8 mouse cellular contexts compared by ENCODE assay signal in genomic region chr3:153905251-153906135, GRCm38 (mm10). TPM values are rescaled to one million over a fixed set of nuclear protein-coding genes. Genes with fewer than 3 reads are reported as not detected.
DNase-seq lines count a peak whose midpoint lies in the region; ATAC-seq lines count a peak whose summit lies in the region.

No protein-coding gene starts in this region.

- H3K4me2 ChIP-seq in heart, embryonic 11.5 days = no peak overlapping the region
- no peak overlapping the region for H3K4me2 ChIP-seq in neural tube, embryonic 12.5 days (replicated peaks)

- no peaks in the 10 kb centered on the region for H3K9me3 ChIP-seq in heart, embryonic 11.5 days (replicated peaks; ENCODE audit: control insufficient read depth, low read length)
- no peaks in the 10 kb centered on the region for H3K9me3 ChIP-seq in neural tube, embryonic 12.5 days

- peaks cover 54% of the 10 kb centered on the region for H3K36me3 ChIP-seq in heart, embryonic 11.5 days (ENCODE audit: control insufficient read depth, insufficient read depth, low read length)
- H3K36me3 ChIP-seq in neural tube, embryonic 12.5 days = peaks cover 62% of the 10 kb centered on the region

- H3K27ac ChIP-seq in heart, embryonic 11.5 days (ENCODE audit: low read depth, low read length) = no peak overlapping the region
- H3K27ac ChIP-seq in neural tube, embryonic 12.5 days = no peak overlapping the region

- no peak for DNase-seq in heart, adult 18-20 months
- peak; percentile 98 for DNase-seq in ZHBTc4 (ENCODE audit: low read depth, low spot score)
- DNase-seq in kidney, postnatal 10 days = peak; percentile 28
- no peak for DNase-seq in layer of hippocampus, postnatal 10 days (ENCODE audit: low spot score in 2 of 2)
- no peak for DNase-seq in urinary bladder, postnatal 14 days (ENCODE audit: low spot score)
- no peak for DNase-seq in cerebellum, adult 11-12 months

- H3K4me3 ChIP-seq in heart, embryonic 11.5 days (ENCODE audit: low read depth, low read length) = no peak overlapping the region
- no peak overlapping the region for H3K4me3 ChIP-seq in neural tube, embryonic 12.5 days

- no peaks in the 10 kb centered on the region for H3K27me3 ChIP-seq in heart, embryonic 11.5 days (ENCODE audit: control insufficient read depth, insufficient read depth, low read length)
- no peaks in the 10 kb centered on the region for H3K27me3 ChIP-seq in neural tube, embryonic 12.5 days (replicated peaks)

- no peak overlapping the region for H3K9ac ChIP-seq in heart, embryonic 11.5 days (ENCODE audit: low read depth, low read length)
- no peak overlapping the region for H3K9ac ChIP-seq in neural tube, embryonic 12.5 days

- peaks cover 29% of the 10 kb centered on the region for H3K4me1 ChIP-seq in heart, embryonic 11.5 days (ENCODE audit: control insufficient read depth, insufficient read depth, low read length)
- peaks cover 14% of the 10 kb centered on the region for H3K4me1 ChIP-seq in neural tube, embryonic 12.5 days

- ATAC-seq in heart, embryonic 11.5 days (replicated peaks; ENCODE audit: insufficient number of reproducible peaks, low FRiP score, low TSS enrichment) = peak; percentile 48; the same call in 1 of the 2 replicates
- peak; percentile 43; the same call in 1 of the 2 replicates for ATAC-seq in neural tube, embryonic 12.5 days (ENCODE audit: low FRiP score, low read depth)

- WGBS in heart, embryonic 11.5 days (ENCODE audit: insufficient replicate concordance) = 79% methylated on average over 49 of the region's 49 CpGs
- 82% methylated on average over 49 of the region's 49 CpGs for WGBS in neural tube, embryonic 12.5 days

RNA-seq across cellular contexts. Expression of gene Msh4, which starts 0.4 kb away (rescaled TPM):
- polyA plus RNA-seq in heart, embryonic 11.5 days (2014; fragmentation: Nextera tagmentation; extraction: Ambion mirVana) = 0.09 TPM in 1 of 2 replicates, not detected in the other
- under 1 TPM in 1 of 2 experiments, not detected in 1; 0.08 TPM for total RNA-seq in heart, adult 18-20 months (2021)
- 0.11 and 0.14 TPM in 2 replicates for polyA plus RNA-seq in neural tube, embryonic 12.5 days (2016; fragmentation: Nextera tagmentation; extraction: Ambion mirVana)
- total RNA-seq in layer of hippocampus, postnatal 10 days (2021) = under 1 TPM; 0.59 to 0.71 TPM

RNA-seq across cellular contexts. Expression of gene Rabggtb, which starts 7.3 kb away (rescaled TPM):
- polyA plus RNA-seq in heart, embryonic 11.5 days (2014; fragmentation: Nextera tagmentation; extraction: Ambion mirVana) = 53.4 and 59.1 TPM in 2 replicates
- 10 to 100 TPM; 91.9 to 99.4 TPM for total RNA-seq in heart, adult 18-20 months (2021)
- polyA plus RNA-seq in neural tube, embryonic 12.5 days (2016; fragmentation: Nextera tagmentation; extraction: Ambion mirVana) = 36.8 and 38.4 TPM in 2 replicates
- 10 to 100 TPM; 73.5 to 80.8 TPM for total RNA-seq in layer of hippocampus, postnatal 10 days (2021)

RNA-seq across cellular contexts. Expression of gene Acadm, which starts 38.9 kb away (rescaled TPM):
- polyA plus RNA-seq in heart, embryonic 11.5 days (2014; fragmentation: Nextera tagmentation; extraction: Ambion mirVana) = 160 and 165 TPM in 2 replicates
- total RNA-seq in heart, adult 18-20 months (2021) = 1,000 to 10,000 TPM; 1,411 to 1,781 TPM
- polyA plus RNA-seq in neural tube, embryonic 12.5 days (2016; fragmentation: Nextera tagmentation; extraction: Ambion mirVana) = 50.7 and 56.7 TPM in 2 replicates
- 10 to 100 TPM; 43.8 to 58.1 TPM for total RNA-seq in layer of hippocampus, postnatal 10 days (2021)

Comparison
In these comparisons a context has a peak if more than half of its experiments do, and no peak if none do; other contexts are left out.
1. DNase-seq: peak in ZHBTc4 (single experiment) and kidney, postnatal 10 days (single experiment); none in heart, adult 18-20 months (0 of 2), layer of hippocampus, postnatal 10 days (0 of 2), urinary bladder, postnatal 14 days (single experiment) and cerebellum, adult 11-12 months (single experiment).
2. RNA of gene Acadm, which starts 38.9 kb away (total RNA-seq): 1,411 to 1,781 TPM in heart, adult 18-20 months; 43.8 to 58.1 TPM in layer of hippocampus, postnatal 10 days; every median in the first group is over 10 times any median in the second.